9 mouse cellular contexts compared by ENCODE assay signal in genomic region chr4:101507571-101508422, GRCm38 (mm10). TPM values are rescaled to one million over a fixed set of nuclear protein-coding genes. Genes with fewer than 3 reads are reported as not detected.
A peak's percentile ranks its signal among the peaks of the same experiment; 100 is the strongest.
DNase-seq lines count a peak whose midpoint lies in the region; ATAC-seq lines count a peak whose summit lies in the region.
"Had no signal": no experiment of that assay in that cellular context is flagged by ENCODE, and none has a peak within 500 bp of the region (broad histone marks: within the 10 kb centered on the region; RNA-seq: fewer than 3 reads in every experiment).

No protein-coding gene starts in this region.

- no peaks in the 10 kb centered on the region for H3K36me3 ChIP-seq in liver, embryonic 13.5 days
- H3K36me3 ChIP-seq in neural tube, embryonic 12.5 days = no peaks in the 10 kb centered on the region

- 9% methylated on average over 24 of the region's 24 CpGs for WGBS in liver, embryonic 13.5 days (ENCODE audit: insufficient replicate concordance)
- 10% methylated on average over 24 of the region's 24 CpGs for WGBS in neural tube, embryonic 12.5 days

- H3K27ac ChIP-seq in liver, embryonic 13.5 days = no peak overlapping the region
- no peak overlapping the region for H3K27ac ChIP-seq in neural tube, embryonic 12.5 days

- intact Hi-C loops in heart, postnatal 36 days (cut with DNase I) = no loop called here

- peak; percentile 55 for DNase-seq in CD4-positive, CD25-positive, alpha-beta regulatory T cell, adult 2 months (ENCODE audit: low read depth, low spot score)
- DNase-seq in brain, embryonic 18.5 days (ENCODE audit: low read depth, low spot score) = peak; percentile 54
- DNase-seq in heart, postnatal 36 days = peak; percentile 12 to 37
- DNase-seq in kidney, postnatal 4 days = peak; percentile 71 to 73
- no peak for DNase-seq in liver, embryonic 13.5 days
- DNase-seq in thymus, postnatal 36 days = peak; percentile 70 to 74

- peaks cover 29% of the 10 kb centered on the region for H3K27me3 ChIP-seq in liver, embryonic 13.5 days
- H3K27me3 ChIP-seq in neural tube, embryonic 12.5 days (replicated peaks) = no peaks in the 10 kb centered on the region

- H3K9me3 ChIP-seq in liver, embryonic 13.5 days (replicated peaks) = no peaks in the 10 kb centered on the region
- no peaks in the 10 kb centered on the region for H3K9me3 ChIP-seq in neural tube, embryonic 12.5 days

- H3K4me3 ChIP-seq in liver, embryonic 13.5 days (replicated peaks) = peak overlapping the region; percentile 40
- H3K4me3 ChIP-seq in neural tube, embryonic 12.5 days = peak overlapping the region; percentile 44

- peak; percentile 37; the same call in 1 of the 2 replicates for ATAC-seq in erythroid progenitor cell, adult 5-6 weeks (replicated peaks; ENCODE audit: low FRiP score, poor library complexity, severe bottlenecking)
- ATAC-seq in liver, embryonic 13.5 days (ENCODE audit: low read depth) = no peak
- peak; percentile 35 for ATAC-seq in neural tube, embryonic 12.5 days (ENCODE audit: low FRiP score, low read depth)
- ATAC-seq: Patski had no signal

- no peak overlapping the region for H3K9ac ChIP-seq in liver, embryonic 13.5 days
- H3K9ac ChIP-seq in neural tube, embryonic 12.5 days = peak overlapping the region; percentile 48

- peak overlapping the region; percentile 52 for H3K4me2 ChIP-seq in liver, embryonic 13.5 days
- peak overlapping the region; percentile 91 for H3K4me2 ChIP-seq in neural tube, embryonic 12.5 days (replicated peaks)

- H3K4me1 ChIP-seq in liver, embryonic 13.5 days (replicated peaks) = 0 out of 2 replicates have a peak, but pooled peaks cover 5% of the 10 kb centered on the region
- peaks cover 10% of the 10 kb centered on the region for H3K4me1 ChIP-seq in neural tube, embryonic 12.5 days

RNA-seq across cellular contexts. Expression of gene Dnajc6, which starts 11.3 kb away (rescaled TPM):
- total RNA-seq in erythroid progenitor cell, adult 5-6 weeks (2015; ENCODE audit: low replicate concordance) = 2.9 and 3.4 TPM in 2 replicates
- total RNA-seq in erythroid progenitor cell, adult 5-6 weeks (2017; ENCODE audit: low replicate concordance) = 1.3 and 11.2 TPM in 2 replicates
- total RNA-seq in heart, postnatal 36 days (2021) = under 1 TPM; 0.44 to 0.49 TPM
- 0.12 and 0.14 TPM in 2 replicates for polyA plus RNA-seq in liver, embryonic 13.5 days (2015; fragmentation: Nextera tagmentation; extraction: Ambion mirVana)
- 17.8 and 22.6 TPM in 2 replicates for polyA plus RNA-seq in neural tube, embryonic 12.5 days (2016; fragmentation: Nextera tagmentation; extraction: Ambion mirVana)
